15 mouse cellular contexts compared by ENCODE assay signal in the genomic region with DNA sequence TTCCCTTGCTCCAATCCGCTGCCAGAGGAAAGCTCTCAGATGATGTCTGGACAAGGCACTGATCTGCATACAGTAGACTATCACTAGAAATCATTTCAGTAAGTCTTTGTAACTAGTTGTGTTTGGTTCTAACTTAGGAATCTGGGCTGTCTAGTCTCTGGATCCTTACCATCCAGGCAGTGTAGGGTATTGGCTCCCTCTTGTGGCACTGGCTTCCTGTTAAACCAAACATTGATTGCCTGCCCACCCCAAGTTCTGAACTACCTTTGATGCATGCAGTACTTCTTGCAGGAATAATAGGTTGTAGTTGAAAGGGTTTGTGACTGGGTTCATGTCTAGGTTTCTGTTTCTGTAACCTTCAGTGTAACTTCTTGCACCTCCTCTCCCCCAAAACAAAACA.
A peak's percentile ranks its signal among the peaks of the same experiment; 100 is the strongest.
DNase-seq lines count a peak whose midpoint lies in the region; ATAC-seq and TF ChIP-seq lines count a peak whose summit lies in the region.
"Had no signal": no experiment of that assay in that cellular context is flagged by ENCODE, and none has a peak within 500 bp of the region (broad histone marks: within the 10 kb centered on the region; RNA-seq: fewer than 3 reads in every experiment).

No protein-coding gene starts in this region.

- H3K36me3 ChIP-seq in forebrain, embryonic 14.5 days (ENCODE audit: control insufficient read depth, insufficient read depth, low read length) = no peaks in the 10 kb centered on the region
- no peaks in the 10 kb centered on the region for H3K36me3 ChIP-seq in forebrain, embryonic 12.5 days (replicated peaks)
- H3K36me3 ChIP-seq in E14TG2a.4 (ENCODE audit: insufficient read depth, low read length) = no peaks in the 10 kb centered on the region
- H3K36me3 ChIP-seq: embryonic facial prominence, embryonic 15.5 days had no signal

- H3K9ac ChIP-seq in forebrain, embryonic 14.5 days (ENCODE audit: low read length) = no peak overlapping the region
- H3K9ac ChIP-seq in forebrain, embryonic 12.5 days = no peak overlapping the region
- H3K9ac ChIP-seq: embryonic facial prominence, embryonic 15.5 days; liver, postnatal 0 days had no signal

- no peak for ATAC-seq in forebrain, embryonic 14.5 days
- ATAC-seq in forebrain, embryonic 12.5 days (ENCODE audit: low FRiP score) = no peak
- ATAC-seq: liver, postnatal 0 days had no signal

- H3K27me3 ChIP-seq in forebrain, embryonic 14.5 days (replicated peaks; ENCODE audit: control insufficient read depth, insufficient read depth, low read length) = no peaks in the 10 kb centered on the region
- H3K27me3 ChIP-seq in forebrain, embryonic 12.5 days = no peaks in the 10 kb centered on the region
- H3K27me3 ChIP-seq in E14TG2a.4 (ENCODE audit: insufficient read depth, low read length) = no peaks in the 10 kb centered on the region
- H3K27me3 ChIP-seq: embryonic facial prominence, embryonic 15.5 days had no signal

- 47% methylated on average over 1 of the region's 1 CpGs for WGBS in forebrain, embryonic 14.5 days
- 52% methylated on average over 1 of the region's 1 CpGs for WGBS in forebrain, embryonic 12.5 days

- no peak overlapping the region for H3K4me3 ChIP-seq in forebrain, embryonic 14.5 days (ENCODE audit: low read depth, low read length)
- no peak overlapping the region for H3K4me3 ChIP-seq in forebrain, embryonic 12.5 days (replicated peaks)
- no peak overlapping the region for H3K4me3 ChIP-seq in layer of hippocampus, adult 2 months
- no peak overlapping the region for H3K4me3 ChIP-seq in E14TG2a.4 (replicated peaks; ENCODE audit: low read length)
- H3K4me3 ChIP-seq: embryonic facial prominence, embryonic 15.5 days had no signal

- TF ChIP-seq POLR2A in brain, embryonic 14.5 days (IDR thresholded peaks at IDR 0.05; ENCODE audit: borderline replicate concordance, extremely low read depth, insufficient read depth, insufficient read length, poor library complexity, severe bottlenecking) = no peak

- TF ChIP-seq CTCF in layer of hippocampus, adult 2 months (conservative IDR thresholded peaks at IDR 0.05) = peak; percentile 67
- TF ChIP-seq CTCF in E14TG2a.4 (conservative IDR thresholded peaks at IDR 0.05; ENCODE audit: low read length) = peak; percentile 23
- peak; percentile 51; the same call in 1 of the 2 replicates for TF ChIP-seq CTCF in brain, embryonic 14.5 days (IDR thresholded peaks at IDR 0.05; ENCODE audit: borderline replicate concordance, extremely low read depth, insufficient read depth, insufficient read length)

- no peak overlapping the region for H3K4me2 ChIP-seq in forebrain, embryonic 14.5 days (ENCODE audit: low read length)
- H3K4me2 ChIP-seq in forebrain, embryonic 12.5 days = no peak overlapping the region
- H3K4me2 ChIP-seq: embryonic facial prominence, embryonic 15.5 days had no signal

- H3K9me3 ChIP-seq in forebrain, embryonic 14.5 days (replicated peaks; ENCODE audit: control insufficient read depth, low read length) = no peaks in the 10 kb centered on the region
- no peaks in the 10 kb centered on the region for H3K9me3 ChIP-seq in forebrain, embryonic 12.5 days
- peaks cover 3% of the 10 kb centered on the region; the same call in 1 of the 2 replicates for H3K9me3 ChIP-seq in E14TG2a.4 (ENCODE audit: low read length)
- H3K9me3 ChIP-seq: embryonic facial prominence, embryonic 15.5 days had no signal

- H3K27ac ChIP-seq in forebrain, embryonic 14.5 days (ENCODE audit: low read depth, low read length) = no peak overlapping the region
- H3K27ac ChIP-seq in forebrain, embryonic 12.5 days = no peak overlapping the region
- no peak overlapping the region for H3K27ac ChIP-seq in layer of hippocampus, adult 2 months
- H3K27ac ChIP-seq: embryonic facial prominence, embryonic 15.5 days had no signal

- DNase-seq in forebrain, embryonic 14.5 days (ENCODE audit: low spot score) = peak; percentile 28
- DNase-seq in layer of hippocampus, adult 2 months (ENCODE audit: low spot score in 2 of 2) = no peak
- DNase-seq in layer of hippocampus, adult 9-11 months = no peak
- DNase-seq in brain, embryonic 14.5 days (ENCODE audit: low read depth) = peak; percentile 46
- no peak for DNase-seq in adrenal gland, postnatal 36 days
- DNase-seq in urinary bladder, adult 2 months (ENCODE audit: low spot score) = no peak
- DNase-seq: adrenal gland, adult 8-10 months; cerebellum, adult 11 months; heart, adult 11 months; heart, postnatal 36 days; kidney, adult 11 months; liver, postnatal 0 days had no signal

- H3K4me1 ChIP-seq in forebrain, embryonic 14.5 days (ENCODE audit: control insufficient read depth, insufficient read depth, low read length) = no peaks in the 10 kb centered on the region
- no peaks in the 10 kb centered on the region for H3K4me1 ChIP-seq in forebrain, embryonic 12.5 days
- H3K4me1 ChIP-seq in E14TG2a.4 (replicated peaks; ENCODE audit: low read depth, low read length) = no peaks in the 10 kb centered on the region
- H3K4me1 ChIP-seq: embryonic facial prominence, embryonic 15.5 days had no signal

Comparison
In these comparisons a context has a peak if more than half of its experiments do, and no peak if none do; other contexts are left out.
1. DNase-seq: peak in forebrain, embryonic 14.5 days (single experiment) and brain, embryonic 14.5 days (single experiment); none in layer of hippocampus, adult 2 months (0 of 2), layer of hippocampus, adult 9-11 months (single experiment), adrenal gland, postnatal 36 days (0 of 2) and urinary bladder, adult 2 months (single experiment).
2. Peak in every context shown above with its lines, with median percentiles within 50 percentile points of each other: CTCF ChIP-seq.